Mouse (Mus musculus): ENCODE data around the gene Zscan10.
A peak's percentile ranks its signal among the peaks of the same experiment; 100 is the strongest.

Gene Zscan10

GRCm38 (mm10) chr17:23654001-23654400, 53.3 kb downstream of the Zscan10 start:
- no peak for DNase-seq

DNA sequence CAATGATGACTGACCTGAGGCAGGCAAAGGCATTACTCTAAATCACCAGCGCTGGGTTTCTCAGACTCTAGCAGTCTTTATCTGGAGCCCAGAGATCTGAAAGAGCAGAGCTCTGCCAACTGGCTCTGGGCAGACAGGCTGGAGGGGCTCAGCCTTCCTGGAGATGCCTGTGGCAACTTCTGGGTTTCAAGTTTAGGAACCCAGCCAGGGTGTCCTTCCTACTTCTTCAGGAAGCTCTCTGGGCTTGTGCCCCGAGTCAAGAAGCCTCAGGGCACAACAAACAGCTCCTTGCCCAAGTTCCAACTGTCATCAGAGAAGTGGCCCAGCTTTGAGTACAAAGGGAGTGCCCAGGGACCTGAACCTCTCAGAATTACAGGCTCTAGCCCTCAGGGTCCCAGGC, 53.8 kb downstream of the Zscan10 start:
- no peak for DNase-seq

DNA sequence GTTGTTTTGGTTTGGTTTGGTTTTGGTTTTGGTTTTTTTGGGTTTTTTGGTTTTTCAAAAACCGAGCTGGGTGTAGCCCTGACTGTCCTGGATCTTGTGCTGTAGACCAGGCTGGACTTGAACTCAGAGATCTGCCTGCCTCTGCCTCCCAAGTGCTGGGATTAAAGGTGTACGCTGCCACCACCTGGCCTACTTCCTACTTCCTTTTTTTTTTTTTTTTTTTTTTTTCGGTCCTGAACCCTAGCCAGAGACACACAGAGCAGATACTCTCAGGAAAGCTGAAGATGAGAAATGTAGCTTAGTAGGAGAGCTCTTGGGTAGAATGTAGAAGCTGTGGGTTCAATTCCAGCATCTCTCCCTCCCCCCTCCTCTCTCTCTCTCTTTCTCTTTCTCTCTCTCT, 57.8 kb downstream of the Zscan10 start:
- DNase-seq, result no peak

GRCm38 (mm10) chr17:23660117-23660875, 59.6 kb downstream of the Zscan10 start, which contains the start of gene Bicdl2:
Gene Bicdl2 (plus strand): TSS chr17:23660506.
- DNase-seq, result peak; percentile 79
